Mouse (Mus musculus) midbrain, embryonic 11.5 days (tissue): ENCODE data around the gene Lgals2. TPM values are rescaled to one million over a fixed set of nuclear protein-coding genes. Genes with fewer than 3 reads are reported as not detected.

Source experiments
- ATAC-seq: fragments of 200-750 bp; cut with Nextera tagmentation; 2 replicates; pipeline ENCODE4 v1.8.0; 2017; ENCODE audit warnings: moderate TSS enrichment, moderate library complexity; ENCODE audit not compliant: low FRiP score
- DNase-seq: peaks from one replicate; pipeline ENCODE4 v3.0.0; 2015; ENCODE audit warnings: low spot score; ENCODE audit errors: missing footprints
- H3K27ac ChIP-seq: fragments of 300-500 bp; sonication (generic); 2 replicates; pipeline ENCODE4 v1.5.1; 2014; ENCODE audit warnings: low read depth, low read length
- H3K27me3 ChIP-seq: fragments of 300-500 bp; sonication (generic); 2 replicates; pipeline ENCODE4 v1.6.1; 2014; ENCODE audit warnings: mild to moderate bottlenecking, low read length, moderate library complexity, mixed read lengths; ENCODE audit not compliant: control insufficient read depth, insufficient read depth
- H3K36me3 ChIP-seq: fragments of 300-500 bp; sonication (generic); 2 replicates; pipeline ENCODE4 v1.6.1; 2014; ENCODE audit warnings: mild to moderate bottlenecking, low read length, moderate library complexity, mixed read lengths; ENCODE audit not compliant: control insufficient read depth, insufficient read depth
- H3K4me1 ChIP-seq: fragments of 300-500 bp; sonication (generic); 2 replicates; pipeline ENCODE4 v1.6.1; 2014; ENCODE audit warnings: low read length; ENCODE audit not compliant: control insufficient read depth, insufficient read depth
- H3K4me2 ChIP-seq: fragments of 300-500 bp; sonication (generic); 2 replicates; pipeline ENCODE4 v1.6.1; 2014; ENCODE audit warnings: mild to moderate bottlenecking, moderate library complexity
- H3K4me3 ChIP-seq: fragments of 300-500 bp; sonication (generic); 2 replicates; pipeline ENCODE4 v1.5.1; 2014; ENCODE audit warnings: low read depth, low read length
- H3K9ac ChIP-seq: fragments of 300-500 bp; sonication (generic); 2 replicates; pipeline ENCODE4 v1.6.1; 2014; ENCODE audit warnings: low read length
- H3K9me3 ChIP-seq: fragments of 300-500 bp; sonication (generic); 2 replicates; pipeline ENCODE4 v1.6.1; 2016; ENCODE audit warnings: low read length; ENCODE audit not compliant: control insufficient read depth
- WGBS: fragments of 180-500 bp; shearing (Covaris S2); extraction: QIAGEN DNeasy Blood & Tissue Kit; methylation state at CpG from one replicate; pipeline ENCODE4 v1.1.7; 2014; 5-methylcytosine and 5-hydroxymethylcytosine counted together
- polyA plus RNA-seq: library from polyadenylated mRNA; unstranded; fragments of >200 nt; fragmentation: Nextera tagmentation; extraction: Ambion mirVana; gene quantifications from 2 replicates; pipeline ENCODE4 v1.2.1, GENCODE M21; 2014

Lgals2 gene
- polyA plus RNA-seq = not detected in 2 replicates

- no peaks in the 10 kb centered on the region for H3K9me3 ChIP-seq
- H3K27me3 ChIP-seq = no peaks in the 10 kb centered on the region; the same call in 1 of the 2 replicates
- ATAC-seq (no peak), DNase-seq (no peak)
- no peak within 1 kb of the TSS for H3K27ac ChIP-seq
- no peak within 1 kb of the TSS for H3K4me2 ChIP-seq
- H3K9ac ChIP-seq = no peak within 1 kb of the TSS
- H3K4me3 ChIP-seq = no peak within 1 kb of the TSS
- no peaks in the 10 kb centered on the region for H3K4me1 ChIP-seq
- no peaks in the 10 kb centered on the region for H3K36me3 ChIP-seq
- 75% methylated on average over 8 of the region's 8 CpGs for WGBS
Observed at GRCm38 (mm10) chr15:78855303-78855965, at the start of gene Lgals2. Gene Lgals2, minus strand, starts transcription at chr15:78855529.

- no peak overlapping the region for H3K27ac ChIP-seq
- H3K9me3 ChIP-seq = no peaks in the 10 kb centered on the region
- peak; percentile 99 for DNase-seq
- ATAC-seq = peak; percentile 62
- WGBS = 19% methylated on average over 2 of the region's 2 CpGs
- H3K36me3 ChIP-seq = no peaks in the 10 kb centered on the region
- peaks cover 17% of the 10 kb centered on the region for H3K4me1 ChIP-seq
- no peak overlapping the region for H3K4me3 ChIP-seq
- H3K27me3 ChIP-seq = peaks cover 9% of the 10 kb centered on the region
- H3K9ac ChIP-seq = no peak overlapping the region
- H3K4me2 ChIP-seq = no peak overlapping the region
Observed at GRCm38 (mm10) chr15:78903243-78903642, 47.9 kb upstream of the Lgals2 start.

GRCm38 (mm10) chr15:78901422-78901789 is 46.1 kb upstream of the Lgals2 start:
- Histone ChIP-seq H3K9ac (peak overlapping the region; percentile 14; the same call in 1 of the 2 replicates), H3K4me2 (no peak overlapping the region), H3K4me1 (peaks cover 17% of the 10 kb centered on the region), H3K27ac (no peak overlapping the region), H3K36me3 (no peaks in the 10 kb centered on the region), H3K27me3 (peaks cover 9% of the 10 kb centered on the region), H3K9me3 (no peaks in the 10 kb centered on the region), H3K4me3 (no peak overlapping the region)
- DNase-seq (no peak), ATAC-seq (0 out of 2 replicates have a peak, but pooled peaks have one; percentile 7)
- 47% methylated on average over 8 of the region's 8 CpGs for WGBS

- Histone ChIP-seq H3K4me1 (peaks cover 17% of the 10 kb centered on the region), H3K4me2 (peak overlapping the region; percentile 76), H3K36me3 (no peaks in the 10 kb centered on the region), H3K27ac (no peak overlapping the region), H3K27me3 (peaks cover 9% of the 10 kb centered on the region), H3K9me3 (no peaks in the 10 kb centered on the region), H3K9ac (peak overlapping the region; percentile 50), H3K4me3 (peak overlapping the region; percentile 38)
- DNase-seq = no peak
- 15% methylated on average over 18 of the region's 18 CpGs for WGBS
- 0 out of 2 replicates have a peak, but pooled peaks have one; percentile 6 for ATAC-seq
Observed at GRCm38 (mm10) chr15:78900585-78901421, 45.5 kb upstream of the Lgals2 start.

- ATAC-seq = peak; percentile 20; the same call in 1 of the 2 replicates
- Histone ChIP-seq H3K9ac (peak within 1 kb of the TSS; percentile 50), H3K4me3 (peak within 1 kb of the TSS; percentile 38), H3K27me3 (peaks cover 9% of the 10 kb centered on the region), H3K9me3 (no peaks in the 10 kb centered on the region), H3K27ac (no peak within 1 kb of the TSS), H3K36me3 (no peaks in the 10 kb centered on the region), H3K4me2 (peak within 1 kb of the TSS; percentile 76), H3K4me1 (peaks cover 17% of the 10 kb centered on the region)
- WGBS = under 1% methylated on average over 47 of the region's 47 CpGs
- DNase-seq = peak; percentile 95
Observed at GRCm38 (mm10) chr15:78899740-78900584, 44.6 kb upstream of the Lgals2 start, which contains the start of gene Sh3bp1. Gene Sh3bp1, plus strand, starts transcription at chr15:78899768.

GRCm38 (mm10) chr15:78899409-78899739 is 44.0 kb upstream of the Lgals2 start, which contains the start of gene Gm49510:
Gene Gm49510, plus strand, starts transcription at chr15:78899667.
- ATAC-seq = no peak
- H3K36me3 ChIP-seq = no peaks in the 10 kb centered on the region
- peaks cover 9% of the 10 kb centered on the region for H3K27me3 ChIP-seq
- H3K4me2 ChIP-seq = peak within 1 kb of the TSS; percentile 76
- peak within 1 kb of the TSS; percentile 50 for H3K9ac ChIP-seq
- H3K4me3 ChIP-seq = peak within 1 kb of the TSS; percentile 38
- no peak within 1 kb of the TSS for H3K27ac ChIP-seq
- H3K9me3 ChIP-seq = no peaks in the 10 kb centered on the region
- DNase-seq = peak; percentile 88
- H3K4me1 ChIP-seq = peaks cover 17% of the 10 kb centered on the region
- WGBS = under 1% methylated on average over 20 of the region's 20 CpGs

GRCm38 (mm10) chr15:78898507-78899001 is 43.2 kb upstream of the Lgals2 start:
- H3K27ac ChIP-seq = no peak overlapping the region
- no peak overlapping the region for H3K4me2 ChIP-seq
- 56% methylated on average over 6 of the region's 6 CpGs for WGBS
- H3K9ac ChIP-seq = no peak overlapping the region
- DNase-seq (no peak), ATAC-seq (no peak)
- H3K27me3 ChIP-seq = peaks cover 9% of the 10 kb centered on the region
- H3K36me3 ChIP-seq = no peaks in the 10 kb centered on the region
- no peak overlapping the region for H3K4me3 ChIP-seq
- H3K4me1 ChIP-seq = peaks cover 17% of the 10 kb centered on the region
- H3K9me3 ChIP-seq = no peaks in the 10 kb centered on the region

- Histone ChIP-seq H3K9me3 (no peaks in the 10 kb centered on the region), H3K9ac (no peak overlapping the region), H3K4me2 (no peak overlapping the region), H3K36me3 (no peaks in the 10 kb centered on the region), H3K27me3 (peaks cover 9% of the 10 kb centered on the region), H3K4me1 (peaks cover 17% of the 10 kb centered on the region), H3K4me3 (no peak overlapping the region), H3K27ac (no peak overlapping the region)
- 86% methylated on average over 4 of the region's 4 CpGs for WGBS
- no peak for DNase-seq
- no peak for ATAC-seq
Observed at GRCm38 (mm10) chr15:78897488-78897887, 42.2 kb upstream of the Lgals2 start.
